Mouse (Mus musculus) layer of hippocampus, adult 11-12 months (tissue): ENCODE data around the gene Tnnt1.

Experiments used
- DNase-seq: peaks from one replicate; pipeline ENCODE4 v3.0.0; 2022; ENCODE audit warnings: low spot score

Gene Tnnt1

DNA sequence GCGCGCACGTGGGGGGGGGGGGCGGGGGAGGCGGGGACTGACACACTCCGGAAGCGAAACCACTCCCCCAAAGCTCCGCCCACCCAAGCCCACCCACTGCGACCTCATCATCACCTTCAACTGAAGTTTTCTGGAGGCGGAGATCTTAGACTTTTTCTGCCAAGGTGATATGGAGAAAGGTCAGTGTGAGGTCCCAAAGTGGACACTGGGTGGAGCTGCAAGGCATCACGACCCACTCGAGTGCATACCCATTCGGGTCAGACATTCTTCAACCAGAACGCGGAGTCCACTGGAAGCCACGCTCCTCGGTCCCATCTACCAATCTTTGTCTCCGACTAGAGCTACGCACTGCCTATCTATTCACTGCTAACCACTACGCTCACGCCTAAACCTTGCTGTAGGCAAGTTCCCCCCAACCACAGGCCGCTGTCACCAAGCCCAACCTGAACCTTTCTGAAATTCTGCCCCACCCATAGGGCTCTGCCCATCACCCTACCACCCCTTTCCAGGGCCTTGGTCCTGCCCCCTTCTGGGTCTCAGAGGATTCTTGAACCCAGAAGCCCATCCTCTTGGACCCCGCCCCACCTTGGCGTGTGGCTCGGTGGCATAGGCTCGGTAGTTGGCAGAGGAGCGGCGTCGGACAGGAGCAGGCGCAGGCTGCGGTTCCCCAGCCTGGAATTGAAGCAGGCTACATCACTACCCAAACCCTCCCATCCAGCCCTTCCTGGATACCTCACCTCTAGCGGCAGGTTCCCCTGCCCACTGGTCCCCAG lies 5.2 kb upstream of the Tnnt1 start:
- DNase-seq = no peak

- no peak for DNase-seq
Observed at GRCm38 (mm10) chr7:4518487-4518886, 2.3 kb upstream of the Tnnt1 start.

DNA sequence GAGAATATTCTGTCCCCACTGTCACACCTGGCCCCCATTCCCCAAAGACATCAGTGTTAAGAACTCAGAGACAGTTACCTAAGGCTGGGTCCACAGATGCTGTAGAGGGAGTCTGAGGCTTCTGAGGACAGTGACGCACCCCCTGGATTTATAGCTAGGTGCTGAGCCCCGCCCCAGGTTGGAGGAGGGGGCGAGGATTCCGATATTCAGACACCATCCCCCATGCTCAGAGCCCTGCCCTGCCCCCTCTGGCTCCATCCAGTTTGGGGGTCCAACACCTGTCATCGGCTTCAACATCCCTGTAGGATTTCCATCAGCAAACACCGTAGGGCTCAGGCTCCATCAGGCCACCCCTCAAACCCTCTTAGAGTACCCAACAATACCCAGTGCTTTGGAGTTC lies 329 bp downstream of the Tnnt1 start:
- DNase-seq = no peak

DNA sequence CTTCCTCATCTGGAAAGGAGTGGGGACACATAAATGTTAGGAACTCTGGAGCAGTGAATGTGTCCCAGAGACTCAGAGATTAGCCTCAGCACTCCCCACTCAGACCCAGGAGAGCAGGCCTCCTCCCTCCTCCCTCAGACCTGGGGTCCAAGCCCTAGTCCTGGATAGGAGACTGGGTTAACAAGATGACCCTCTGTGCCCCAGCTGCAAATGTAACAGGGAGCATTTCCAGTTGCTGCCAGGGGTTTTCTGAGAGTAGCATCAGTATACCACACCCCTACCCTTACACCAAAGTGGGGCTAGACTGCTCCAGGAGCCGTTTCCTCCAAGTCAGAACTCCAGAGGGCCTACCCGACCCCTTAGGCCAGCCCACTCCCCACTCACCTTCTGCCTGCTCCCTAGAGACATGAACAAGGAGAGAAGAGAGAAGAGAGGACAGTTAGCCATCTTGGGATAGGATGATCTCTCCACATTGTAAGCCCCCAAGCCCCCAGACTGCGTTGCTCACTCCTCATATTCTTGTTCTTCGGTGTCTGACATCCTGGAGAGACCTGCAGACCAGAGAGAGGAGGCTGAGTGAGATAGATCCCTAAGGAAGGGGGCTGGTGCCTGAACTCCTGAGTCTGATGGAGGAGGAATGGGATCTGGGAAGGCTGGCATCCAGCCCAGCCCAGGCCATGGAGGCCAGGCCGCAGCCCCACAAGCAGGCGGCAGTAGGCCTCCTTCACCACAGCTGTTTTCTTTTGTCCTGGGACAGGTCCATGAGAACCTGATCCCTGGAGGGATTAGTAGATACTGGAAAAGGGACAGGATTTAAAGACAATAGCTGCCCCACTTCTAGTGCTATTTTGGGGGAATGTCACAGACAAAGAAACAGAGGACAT lies 2.1 kb downstream of the Tnnt1 start:
- no peak for DNase-seq

DNA sequence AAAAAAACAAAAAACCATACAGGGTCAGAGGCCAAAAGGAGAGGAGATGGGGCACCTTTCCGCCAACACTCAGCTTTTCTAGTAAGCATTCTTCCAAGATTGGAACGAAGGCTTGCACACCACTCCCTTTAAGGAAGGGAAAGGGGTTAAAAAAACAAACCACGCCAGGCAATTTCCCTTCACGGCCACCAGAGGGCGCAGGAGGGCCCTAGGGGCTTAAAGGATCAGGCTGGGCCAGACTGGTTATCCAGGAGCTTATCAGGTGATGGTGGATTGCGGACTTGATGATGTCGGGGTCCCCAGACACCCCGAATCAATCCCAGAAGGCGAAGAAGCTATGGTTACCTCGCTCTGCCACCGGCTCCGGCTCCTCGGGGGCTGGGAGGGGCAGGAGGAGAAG lies 2.9 kb downstream of the Tnnt1 start:
- DNase-seq = no peak

DNA sequence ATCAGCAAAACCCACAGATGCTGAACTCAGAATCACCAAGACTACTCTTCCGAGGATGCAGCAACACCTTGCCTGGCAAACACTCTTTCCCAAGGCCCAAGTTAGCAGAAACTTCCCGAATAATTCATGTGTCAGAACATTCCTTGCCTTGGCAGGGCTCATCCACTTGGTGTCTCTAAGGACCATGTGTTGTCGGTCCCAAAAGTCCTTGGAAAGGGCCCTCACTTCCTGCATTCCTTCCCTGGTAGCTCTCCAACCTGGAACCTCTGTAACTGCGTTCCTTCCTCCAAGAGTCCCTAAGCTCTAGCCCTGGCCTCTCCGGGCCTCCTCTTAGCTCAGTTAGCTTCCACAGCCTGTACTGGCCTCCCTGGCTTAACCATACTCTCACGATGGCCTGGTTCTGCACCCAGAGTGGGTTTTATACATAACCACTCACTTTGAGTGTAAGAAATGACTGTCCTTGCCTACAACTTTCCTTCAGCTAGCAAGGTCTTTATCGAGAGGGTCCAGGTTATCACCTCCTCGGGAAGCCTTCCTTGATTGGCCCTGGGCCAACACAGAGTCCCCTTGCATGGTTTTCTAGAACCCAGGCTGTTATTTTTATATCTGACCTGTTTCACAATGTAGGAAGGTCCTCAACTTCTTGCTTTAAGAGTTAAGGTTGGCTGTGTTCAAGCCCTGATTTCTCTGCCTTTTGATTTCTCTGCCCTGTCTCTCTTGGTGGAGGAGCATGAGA lies 4.5 kb downstream of the Tnnt1 start:
- DNase-seq = no peak

GRCm38 (mm10) chr7:4509863-4510608 lies 6.1 kb downstream of the Tnnt1 start:
- DNase-seq = peak; percentile 45

- no peak for DNase-seq
Observed at GRCm38 (mm10) chr7:4508739-4509116, 7.5 kb downstream of the Tnnt1 start.

GRCm38 (mm10) chr7:4508062-4508738 lies 8.0 kb downstream of the Tnnt1 start:
- DNase-seq = no peak

GRCm38 (mm10) chr7:4507220-4507619 lies 9.0 kb downstream of the Tnnt1 start:
- DNase-seq = no peak

DNA sequence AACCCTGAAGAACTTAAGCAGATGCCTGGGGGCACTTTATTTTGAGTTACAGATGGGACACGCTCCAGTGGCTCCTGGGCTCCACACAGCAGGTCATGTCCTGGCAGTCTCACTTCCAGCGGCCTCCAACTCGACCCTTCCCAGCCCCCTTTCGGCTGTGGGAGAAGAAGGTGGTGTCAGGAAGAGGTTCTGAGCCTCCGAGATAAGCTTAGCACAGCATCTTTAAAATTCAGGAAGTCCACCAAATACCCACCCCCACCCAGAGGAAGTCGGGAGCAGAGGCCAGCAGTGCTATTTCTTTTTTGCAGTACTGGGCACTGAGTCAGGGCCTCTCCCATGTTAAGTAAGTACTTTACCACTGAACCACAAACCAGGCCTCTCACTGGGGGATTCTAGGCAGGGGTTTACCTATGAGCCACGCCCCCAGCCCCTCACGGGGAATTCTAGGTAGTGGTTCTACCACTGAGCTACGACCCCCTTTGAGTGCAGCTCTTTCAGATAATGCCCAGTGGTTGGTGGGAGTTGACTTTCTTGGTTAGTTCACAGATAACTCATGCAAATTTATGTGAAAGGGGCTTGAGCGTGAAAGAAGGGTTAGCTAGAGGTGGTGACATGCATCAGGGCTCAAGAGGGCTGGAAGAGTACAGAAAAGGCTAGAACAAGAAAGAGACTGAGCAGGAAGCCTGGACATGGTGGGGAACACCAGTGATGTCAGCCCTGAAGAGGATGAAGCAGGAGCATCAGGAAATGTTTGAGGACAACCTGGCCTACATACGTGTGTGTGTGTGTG lies 11.3 kb downstream of the Tnnt1 start:
- no peak for DNase-seq

DNA sequence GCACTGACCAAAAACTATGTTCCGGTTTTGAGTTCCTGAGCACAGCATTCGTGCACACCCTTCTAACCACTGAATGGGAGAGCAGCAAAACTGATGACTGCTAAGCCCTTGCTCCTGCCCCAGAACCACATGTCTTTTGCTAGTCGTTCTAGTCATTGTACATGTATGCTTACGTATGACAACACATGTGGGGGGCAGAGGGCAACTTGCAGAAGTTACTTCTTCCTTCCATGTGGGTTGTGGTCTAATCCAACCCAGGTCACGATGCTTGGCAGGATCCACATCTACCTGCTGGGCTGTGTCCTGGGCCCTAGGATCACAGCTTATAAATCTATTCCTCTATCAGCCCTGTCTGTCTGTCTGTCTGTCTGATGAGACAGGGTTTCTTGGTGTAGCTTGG lies 12.3 kb downstream of the Tnnt1 start:
- no peak for DNase-seq

DNA sequence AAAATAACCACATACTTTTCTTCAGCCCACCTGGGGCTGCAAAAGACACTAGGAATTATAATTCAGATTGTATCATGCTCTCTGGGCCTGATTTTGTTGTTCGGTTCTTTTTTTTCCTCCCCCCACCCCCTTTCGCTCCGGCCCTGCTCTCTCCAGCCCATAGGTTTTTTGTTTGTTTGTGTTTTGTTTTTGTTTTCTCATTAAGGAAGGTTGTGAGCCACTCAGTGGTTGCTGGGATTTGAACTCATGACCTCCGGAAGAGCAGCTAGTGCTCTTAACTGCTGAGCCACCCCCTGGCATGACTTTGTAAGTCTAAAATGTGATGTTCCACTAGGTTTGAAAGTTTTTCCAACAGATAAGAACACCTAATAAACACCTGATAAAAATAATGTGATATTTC lies 13.1 kb downstream of the Tnnt1 start:
- DNase-seq = no peak

- peak; percentile 79 for DNase-seq
Observed at GRCm38 (mm10) chr7:4502421-4503090, 13.6 kb downstream of the Tnnt1 start.

DNA sequence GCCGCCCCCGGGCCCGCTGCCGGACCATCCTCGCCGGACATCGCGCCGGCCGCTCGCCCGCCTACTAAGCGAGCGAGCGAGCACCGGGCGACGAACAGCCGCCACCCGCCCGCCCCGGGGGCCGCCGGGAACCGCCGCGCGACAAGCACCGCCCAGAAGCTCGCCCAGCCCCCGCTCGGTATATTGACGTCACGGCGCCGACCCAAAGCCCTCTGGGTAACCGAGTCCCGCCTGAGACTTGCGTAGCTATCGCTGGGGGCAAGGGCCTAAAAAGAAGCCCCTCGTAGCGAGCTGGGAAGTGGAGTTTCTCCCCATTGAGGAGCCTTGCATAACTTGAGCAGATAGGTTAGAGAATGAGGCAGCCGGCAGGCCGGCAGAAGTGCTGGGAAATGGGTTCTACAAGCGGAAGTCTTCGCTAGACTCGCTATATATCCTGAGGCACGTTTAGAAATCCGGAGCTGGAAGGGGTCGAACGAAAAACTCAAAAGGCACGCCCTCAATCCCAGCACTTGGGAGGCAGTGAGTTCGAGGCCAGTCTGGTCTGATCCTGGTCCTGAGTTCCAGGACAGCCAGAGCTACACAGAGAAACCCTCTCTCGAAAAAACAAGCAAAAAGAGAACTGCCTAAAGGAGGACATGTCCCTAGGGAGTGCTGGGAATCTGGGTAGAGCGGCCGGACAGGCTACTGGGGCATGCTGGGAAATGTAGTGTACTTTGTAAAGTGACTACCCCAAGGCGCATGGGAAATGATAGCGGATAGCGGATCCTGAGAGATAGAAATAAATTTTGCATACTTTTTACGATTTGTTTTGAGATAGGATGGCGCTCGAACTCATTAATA lies 14.4 kb downstream of the Tnnt1 start, which contains the start of gene Ppp1r12c:
Gene Ppp1r12c (minus strand): TSS at position 123 of the 840 bp plus-strand sequence.
- peak; percentile 95 for DNase-seq

DNA sequence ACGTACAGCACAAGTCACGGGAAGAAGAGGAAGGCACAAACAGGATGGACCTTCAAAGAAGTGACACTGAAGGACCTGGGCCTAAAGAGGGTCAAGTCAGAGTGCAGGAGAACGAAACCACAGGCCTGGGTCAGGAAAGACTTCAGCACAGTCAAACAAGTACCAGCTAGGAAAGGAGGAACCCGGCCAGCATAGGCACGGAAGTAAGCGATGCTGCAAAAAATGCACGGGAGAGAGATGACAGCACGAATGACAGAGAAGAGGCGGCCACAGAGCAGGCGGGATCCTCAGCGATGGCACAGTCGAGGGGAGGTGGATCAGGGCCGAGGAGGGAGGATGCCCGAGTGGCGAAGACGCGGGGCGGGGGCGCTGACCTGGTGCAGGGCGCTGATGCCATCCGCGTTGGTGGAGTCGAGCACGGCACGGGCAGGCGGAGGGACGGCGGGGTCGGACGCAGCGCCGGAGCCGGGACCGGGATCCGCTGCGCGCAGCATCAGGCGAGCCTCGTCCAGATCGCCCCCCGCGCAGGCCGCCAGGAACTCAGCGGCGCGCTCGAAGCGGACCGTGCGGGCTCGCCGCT lies 15.2 kb downstream of the Tnnt1 start:
- DNase-seq = peak; percentile 54

GRCm38 (mm10) chr7:4499034-4499433 lies 17.1 kb downstream of the Tnnt1 start:
- DNase-seq = no peak

GRCm38 (mm10) chr7:4498251-4498650 lies 17.9 kb downstream of the Tnnt1 start:
- no peak for DNase-seq
